Mouse (Mus musculus) forebrain, postnatal 0 days (tissue): ENCODE data around the gene Gm9999. TPM values are rescaled to one million over a fixed set of nuclear protein-coding genes. Genes with fewer than 3 reads are reported as not detected.
"Not testable (repeated sequence)": the region's sequence is repeated elsewhere in the genome, so short reads cannot be mapped to it uniquely, and the experiment has no call there.

Source experiments
- ATAC-seq: fragments of 200-750 bp; cut with Nextera tagmentation; 2 replicates; pipeline ENCODE4 v1.8.0; 2017; ENCODE audit warnings: mild to moderate bottlenecking, moderate library complexity
- DNase-seq: peaks from one replicate; pipeline ENCODE4 v3.0.0-alpha.2; 2015
- H3K27ac ChIP-seq: fragments of 300-500 bp; sonication (generic); 2 replicates; pipeline ENCODE4 v1.5.1; 2014; ENCODE audit warnings: low read depth, mild to moderate bottlenecking, antibody characterized with exemption, low read length, moderate library complexity, mixed read lengths
- H3K27me3 ChIP-seq: fragments of 300-500 bp; sonication (generic); 2 replicates; pipeline ENCODE4 v1.6.1; 2014; ENCODE audit warnings: mild to moderate bottlenecking, low read length, mixed read lengths; ENCODE audit not compliant: insufficient read depth
- H3K36me3 ChIP-seq: fragments of 300-500 bp; sonication (generic); 2 replicates; pipeline ENCODE4 v1.6.1; 2014; ENCODE audit warnings: mild to moderate bottlenecking, moderate library complexity; ENCODE audit not compliant: insufficient read depth
- H3K4me1 ChIP-seq: fragments of 300-500 bp; sonication (generic); 2 replicates; pipeline ENCODE4 v1.6.1; 2014; ENCODE audit warnings: antibody characterized with exemption; ENCODE audit not compliant: insufficient read depth
- H3K4me2 ChIP-seq: fragments of 300-500 bp; sonication (generic); 2 replicates; pipeline ENCODE4 v1.6.1; 2014; ENCODE audit warnings: low read depth, mild to moderate bottlenecking, moderate library complexity
- H3K4me3 ChIP-seq: fragments of 300-500 bp; sonication (generic); 2 replicates; pipeline ENCODE4 v1.5.1; 2014; ENCODE audit warnings: low read depth, low read length, mixed read lengths
- H3K9ac ChIP-seq: fragments of 300-500 bp; sonication (generic); 2 replicates; pipeline ENCODE4 v1.6.1; 2014; ENCODE audit warnings: mild to moderate bottlenecking
- H3K9me3 ChIP-seq: fragments of 300-500 bp; sonication (generic); 2 replicates; pipeline ENCODE4 v1.6.1; 2016; ENCODE audit warnings: low read length
- CTCF ChIP-seq: sonication (generic); IDR thresholded peaks from 2 replicates; pipeline ENCODE4 v1.5.1; 2016; ENCODE audit warnings: antibody characterized with exemption, control low read depth, low read depth
- WGBS: fragments of 180-500 bp; shearing (Covaris S2); extraction: QIAGEN DNeasy Blood & Tissue Kit; methylation state at CpG from one replicate; pipeline ENCODE4 v1.1.7; 2014; 5-methylcytosine and 5-hydroxymethylcytosine counted together
- polyA plus RNA-seq: library from polyadenylated mRNA; unstranded; fragments of >200 nt; fragmentation: Nextera tagmentation; extraction: Ambion mirVana; gene quantifications from 2 replicates; pipeline ENCODE4 v1.2.1, GENCODE M21; 2015
- total RNA-seq: library from RNA; depleted of rRNA; stranded (reverse); fragments of >200 nt; gene quantifications from 2 replicates; pipeline ENCODE4 v1.2.3, GENCODE M21; 2014

Gene Gm9999
- total and polyA plus RNA-seq, 2 experiments from 2014 or later, result not detected

DNA sequence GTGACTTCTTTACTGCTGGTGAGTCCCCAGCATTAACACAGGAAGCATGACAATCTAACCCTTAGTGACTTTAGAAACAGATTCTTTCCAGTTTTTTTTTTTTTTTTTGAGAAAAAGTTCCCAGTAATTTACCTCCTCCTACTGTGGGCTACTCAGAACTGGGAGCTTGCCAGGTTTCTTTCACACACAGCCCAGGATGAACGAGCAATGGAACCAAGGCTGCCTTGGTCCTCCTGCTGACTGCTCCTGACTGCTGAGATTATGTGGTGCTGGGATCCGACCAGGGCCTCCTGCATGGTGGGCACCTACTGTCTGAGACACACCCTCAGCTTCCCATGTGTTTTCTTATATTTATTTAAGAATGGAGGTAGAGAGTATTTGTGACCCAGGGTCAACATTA, 3.7 kb downstream of the Gm9999 start:
- no peaks in the 10 kb centered on the region for H3K27me3 ChIP-seq
- 47% methylated on average over 2 of the region's 2 CpGs for WGBS
- no peak for ATAC-seq

DNA sequence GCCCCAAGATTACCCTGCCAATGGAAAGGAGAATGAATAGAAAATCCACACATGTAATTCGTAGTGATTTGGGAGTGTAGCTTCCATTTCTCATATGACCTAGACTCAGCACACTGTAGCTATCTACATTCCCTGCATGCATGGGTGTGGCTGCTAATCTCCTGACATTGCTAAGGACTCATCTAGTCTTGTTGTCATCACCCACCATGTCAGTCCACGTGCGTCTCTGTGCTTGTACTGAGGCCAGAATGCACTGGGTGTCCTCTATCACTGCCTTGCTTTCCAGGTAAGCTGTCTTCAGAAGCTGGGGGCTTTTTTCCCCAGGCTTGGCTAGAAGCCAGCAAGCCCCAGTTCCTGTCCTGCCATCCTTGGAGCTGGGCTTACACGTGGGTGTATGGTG, 6.0 kb downstream of the Gm9999 start:
- not testable (repeated sequence) for H3K27me3 ChIP-seq, H3K4me3 ChIP-seq, H3K4me2 ChIP-seq, H3K27ac ChIP-seq, H3K9ac ChIP-seq, H3K9me3 ChIP-seq, H3K4me1 ChIP-seq, ATAC-seq, DNase-seq
- peaks cover 23% of the 10 kb centered on the region for H3K36me3 ChIP-seq
- WGBS, result 79% methylated on average over 4 of the region's 4 CpGs

More for the DNA sequence above, 3.7 kb downstream of the Gm9999 start:
- Histone ChIP-seq H3K27ac (no peak overlapping the region), H3K9ac (no peak overlapping the region), H3K4me1 (no peaks in the 10 kb centered on the region), H3K4me2 (no peak overlapping the region), H3K4me3 (no peak overlapping the region), H3K9me3 (no peaks in the 10 kb centered on the region), H3K36me3 (peaks cover 4% of the 10 kb centered on the region; the same call in 1 of the 2 replicates)
- no peak for TF ChIP-seq CTCF
- DNase-seq, result no peak

GRCm38 (mm10) chr7:46993079-46993478, 9.7 kb downstream of the Gm9999 start:
- Histone ChIP-seq H3K9me3 (no peaks in the 10 kb centered on the region), H3K27ac (no peak overlapping the region), H3K4me2 (no peak overlapping the region), H3K4me1 (no peaks in the 10 kb centered on the region), H3K36me3 (peaks cover 60% of the 10 kb centered on the region), H3K9ac (no peak overlapping the region), H3K27me3 (no peaks in the 10 kb centered on the region), H3K4me3 (no peak overlapping the region)
- no peak for ATAC-seq
- no peak for TF ChIP-seq CTCF
- WGBS, result 89% methylated on average over 8 of the region's 8 CpGs
- DNase-seq, result no peak

DNA sequence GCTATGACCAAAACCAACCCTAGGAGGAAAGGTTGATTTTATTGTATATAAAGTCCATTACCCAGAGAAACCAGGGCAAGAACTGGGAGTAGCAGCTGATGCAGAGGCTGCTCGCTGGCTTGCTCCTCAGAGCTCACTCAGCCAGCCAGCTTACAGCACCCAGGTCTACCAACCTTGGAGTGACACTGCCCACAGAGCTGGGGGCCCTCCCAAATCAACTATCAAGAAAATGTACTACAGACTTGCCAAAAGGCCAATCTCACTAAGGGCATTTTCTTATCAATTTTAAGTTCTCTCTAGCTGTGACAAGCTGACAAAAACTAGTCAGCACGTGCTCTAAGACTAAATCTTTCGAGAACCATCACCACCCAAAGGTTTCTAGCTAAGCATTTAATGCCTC, 12.2 kb downstream of the Gm9999 start:
- H3K4me3 ChIP-seq, result no peak overlapping the region
- peaks cover 72% of the 10 kb centered on the region for H3K36me3 ChIP-seq
- H3K9me3 ChIP-seq, result no peaks in the 10 kb centered on the region
- H3K9ac ChIP-seq, result no peak overlapping the region
- no peak for TF ChIP-seq CTCF
- no peak overlapping the region for H3K4me2 ChIP-seq
- ATAC-seq (no peak), DNase-seq (no peak)
- peaks cover under 1% of the 10 kb centered on the region; the same call in 1 of the 2 replicates for H3K4me1 ChIP-seq
- no peaks in the 10 kb centered on the region for H3K27me3 ChIP-seq
- 93% methylated on average over 3 of the region's 3 CpGs for WGBS
- no peak overlapping the region for H3K27ac ChIP-seq

DNA sequence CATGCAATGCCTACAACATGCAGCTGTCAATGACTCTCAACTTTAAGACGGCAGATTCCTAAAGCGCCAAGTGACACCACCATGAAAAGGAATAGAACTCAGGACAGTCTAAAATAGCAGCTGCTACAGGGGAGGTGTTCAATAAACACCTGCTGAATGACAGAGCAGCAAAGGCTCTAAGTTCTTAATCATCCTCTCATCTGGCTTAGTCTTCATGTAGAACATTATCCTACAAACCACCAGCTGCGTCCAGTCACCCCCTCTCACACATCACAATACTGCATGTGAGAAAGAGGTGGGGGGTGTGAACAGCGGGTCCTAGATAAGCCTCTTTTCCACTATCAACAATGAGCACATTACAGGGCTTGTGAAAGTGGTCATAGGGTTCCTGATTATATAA, 13.6 kb downstream of the Gm9999 start:
- H3K36me3 ChIP-seq, result peaks cover 69% of the 10 kb centered on the region
- ATAC-seq, result no peak
- WGBS, result 85% methylated on average over 4 of the region's 4 CpGs

GRCm38 (mm10) chr7:46997644-46998395, 14.4 kb downstream of the Gm9999 start:
- Histone ChIP-seq H3K27me3 (no peaks in the 10 kb centered on the region), H3K36me3 (peaks cover 64% of the 10 kb centered on the region), H3K4me3 (no peak overlapping the region), H3K9ac (no peak overlapping the region), H3K4me2 (no peak overlapping the region), H3K27ac (no peak overlapping the region), H3K9me3 (no peaks in the 10 kb centered on the region), H3K4me1 (peaks cover 8% of the 10 kb centered on the region; the same call in 1 of the 2 replicates)
- DNase-seq, result no peak
- 66% methylated on average over 21 of the region's 21 CpGs for WGBS
- no peak for TF ChIP-seq CTCF
- ATAC-seq, result no peak

More for the DNA sequence above, 13.6 kb downstream of the Gm9999 start:
- Histone ChIP-seq H3K9me3 (no peaks in the 10 kb centered on the region), H3K27me3 (no peaks in the 10 kb centered on the region), H3K9ac (no peak overlapping the region), H3K4me1 (peaks cover 4% of the 10 kb centered on the region; the same call in 1 of the 2 replicates), H3K4me2 (no peak overlapping the region), H3K4me3 (no peak overlapping the region), H3K27ac (no peak overlapping the region)
- no peak for DNase-seq
- no peak for TF ChIP-seq CTCF

GRCm38 (mm10) chr7:46998942-46999341, 15.6 kb downstream of the Gm9999 start:
- no peak for ATAC-seq
- WGBS, result 95% methylated on average over 2 of the region's 2 CpGs
- no peak overlapping the region for H3K4me3 ChIP-seq
- peaks cover 8% of the 10 kb centered on the region; the same call in 1 of the 2 replicates for H3K4me1 ChIP-seq
- no peak for DNase-seq
- H3K36me3 ChIP-seq, result peaks cover 53% of the 10 kb centered on the region
- no peaks in the 10 kb centered on the region for H3K9me3 ChIP-seq
- H3K27ac ChIP-seq, result no peak overlapping the region
- TF ChIP-seq CTCF, result no peak
- H3K9ac ChIP-seq, result no peak overlapping the region
- H3K4me2 ChIP-seq, result no peak overlapping the region
- no peaks in the 10 kb centered on the region for H3K27me3 ChIP-seq
